Mouse (Mus musculus) CH12.LX (cell line): Measurements from ENCODE around the gene Sgip1.

Experiments
- CTCF ChIP-seq, 2 experiments: IDR thresholded peaks in 1 of 2; conservative IDR thresholded peaks in 1 of 2; 2 replicates each; pipeline ENCODE4 v1.5.1; 2011 to 2012; ENCODE audit warnings: low read depth in 2 of 2, low read length in 2 of 2, improper control_type of control experiment in 1 of 2, inconsistent platforms in 1 of 2, mild to moderate bottlenecking in 1 of 2, moderate library complexity in 1 of 2
- E2F4 ChIP-seq: IDR thresholded peaks from 2 replicates; pipeline ENCODE4 v1.6.1; 2011; ENCODE audit warnings: low read depth, low read length, improper control_type of control experiment; ENCODE audit not compliant: insufficient replicate concordance
- EP300 ChIP-seq: IDR thresholded peaks from 2 replicates; pipeline ENCODE4 v1.6.1; 2011; ENCODE audit warnings: low read length, improper control_type of control experiment
- PAX5 ChIP-seq: IDR thresholded peaks from 2 replicates; pipeline ENCODE4 v1.6.1; 2012; ENCODE audit warnings: low read length, inconsistent platforms, mixed read lengths
- POLR2A ChIP-seq: IDR thresholded peaks from 2 replicates; pipeline ENCODE4 v1.6.1; 2011; ENCODE audit warnings: low read depth, mild to moderate bottlenecking, improper control_type of control experiment, low read length
- RCOR1 ChIP-seq: conservative IDR thresholded peaks from 2 replicates; pipeline ENCODE4 v1.6.1; 2012; ENCODE audit warnings: low read depth, mild to moderate bottlenecking, inconsistent platforms, low read length, improper control_type of control experiment

DNA sequence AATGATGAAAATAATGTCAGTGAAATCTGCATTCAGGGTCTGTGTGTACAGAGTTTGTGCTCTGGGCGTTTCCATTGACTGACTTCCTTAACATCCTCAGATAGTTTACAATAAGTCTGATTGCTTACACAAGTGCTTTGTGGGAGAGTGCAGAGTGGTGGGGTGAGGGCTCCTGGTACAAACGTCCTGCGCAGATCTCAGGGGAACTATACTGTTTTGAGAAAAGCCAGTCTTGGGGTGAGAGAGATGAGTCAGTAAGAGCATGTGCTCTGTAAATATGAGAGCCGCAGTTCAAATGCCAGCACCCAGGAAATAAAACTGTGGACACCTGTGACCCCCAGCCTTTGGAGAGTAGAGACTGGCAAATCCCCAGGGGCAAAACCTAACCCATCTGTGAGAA lies 80.7 kb downstream of the Sgip1 start:
- TF ChIP-seq EP300 (peak; percentile 66), CTCF (conservative IDR thresholded peaks at IDR 0.05 in 1 of 2, IDR thresholded peaks at IDR 0.05 in 1 of 2; ENCODE audit: low read depth in 2 of 2, low read length in 2 of 2) (no peak), E2F4 (no peak), RCOR1 (no peak), POLR2A (no peak), PAX5 (no peak)
